Mouse (Mus musculus): ENCODE data around the gene Socs4.

DNA sequence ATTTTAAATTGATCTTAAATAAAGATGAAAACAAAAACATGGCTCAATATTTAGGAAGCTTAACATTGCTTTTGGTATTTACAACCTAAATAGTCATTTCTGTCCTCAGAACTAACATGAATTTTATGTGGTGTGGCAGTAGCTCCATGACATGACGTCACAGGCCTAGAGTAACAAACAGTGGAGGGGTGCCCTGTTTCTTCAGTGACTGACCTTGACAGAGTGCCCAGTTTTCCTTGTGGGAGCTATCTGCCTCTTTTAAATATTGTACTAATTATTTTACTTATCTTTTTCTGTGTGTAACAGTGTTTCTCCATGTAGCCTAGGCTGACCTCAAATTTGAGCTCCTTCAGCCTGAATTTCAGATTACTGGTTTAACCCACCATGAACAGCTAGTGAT is 15.0 kb downstream of the Socs4 start:
- no peak for TF ChIP-seq CTCF (IDR thresholded peaks at IDR 0.05; ENCODE audit: control insufficient read depth, insufficient read depth, insufficient replicate concordance, low read depth, low read length)
- no peak for TF ChIP-seq POLR2A (IDR thresholded peaks at IDR 0.05; ENCODE audit: control insufficient read depth, low read depth, low read length)
